Comparison of ENCODE assay signal across 11 mouse cellular contexts in genomic region chr7:80152152-80152551, GRCm38 (mm10). TPM values are rescaled to one million over a fixed set of nuclear protein-coding genes. Genes with fewer than 3 reads are reported as not detected.
A peak's percentile ranks its signal among the peaks of the same experiment; 100 is the strongest.
DNase-seq lines count a peak whose midpoint lies in the region; ATAC-seq and TF ChIP-seq lines count a peak whose summit lies in the region.
"Had no signal": no experiment of that assay in that cellular context is flagged by ENCODE, and none has a peak within 500 bp of the region (broad histone marks: within the 10 kb centered on the region; RNA-seq: fewer than 3 reads in every experiment).

No protein-coding gene starts in this region.

- no peak overlapping the region for H3K27ac ChIP-seq in gastrocnemius, adult 2 months
- H3K27ac ChIP-seq in midbrain, embryonic 10.5 days (replicated peaks), result no peak overlapping the region
- no peak overlapping the region for H3K27ac ChIP-seq in midbrain, embryonic 16.5 days (ENCODE audit: low read length)
- no peak overlapping the region for H3K27ac ChIP-seq in liver, postnatal 0 days (ENCODE audit: low read depth)
- H3K27ac ChIP-seq: liver, embryonic 15.5 days had no signal

- H3K27me3 ChIP-seq in midbrain, embryonic 10.5 days (ENCODE audit: low read depth, poor library complexity, severe bottlenecking), result no peaks in the 10 kb centered on the region
- H3K27me3 ChIP-seq in midbrain, embryonic 16.5 days (ENCODE audit: control insufficient read depth, insufficient read depth, low read depth, low read length), result no peaks in the 10 kb centered on the region
- no peaks in the 10 kb centered on the region for H3K27me3 ChIP-seq in Patski
- no peaks in the 10 kb centered on the region for H3K27me3 ChIP-seq in liver, postnatal 0 days (ENCODE audit: insufficient read depth, low read length)
- H3K27me3 ChIP-seq: liver, embryonic 15.5 days had no signal

- POLR2A ChIA-PET in Patski (lab: Charles Lee), result no interaction called here

- in situ Hi-C loops in Patski (cut with MboI; ENCODE audit: low pct_unique_long_range_greater_than_20kb), result loop anchor here (10.0 kb wide), 1 partner anchor 63 kb away; no protein-coding TSS in a partner anchor

- peaks cover 15% of the 10 kb centered on the region for H3K4me1 ChIP-seq in midbrain, embryonic 10.5 days
- no peaks in the 10 kb centered on the region for H3K4me1 ChIP-seq in midbrain, embryonic 16.5 days (ENCODE audit: control insufficient read depth, insufficient read depth, low read length)
- peaks cover 32% of the 10 kb centered on the region for H3K4me1 ChIP-seq in liver, postnatal 0 days (ENCODE audit: insufficient read depth)

- CTCF ChIA-PET in Patski (lab: Charles Lee), result no interaction called here

- no peaks in the 10 kb centered on the region for H3K9me3 ChIP-seq in midbrain, embryonic 10.5 days (replicated peaks)
- no peaks in the 10 kb centered on the region for H3K9me3 ChIP-seq in midbrain, embryonic 16.5 days (replicated peaks; ENCODE audit: control insufficient read depth, low read length, poor library complexity, severe bottlenecking)
- no peaks in the 10 kb centered on the region for H3K9me3 ChIP-seq in liver, postnatal 0 days (ENCODE audit: low read length)
- H3K9me3 ChIP-seq: liver, embryonic 15.5 days had no signal

- H3K4me2 ChIP-seq in midbrain, embryonic 16.5 days (ENCODE audit: low read length), result no peak overlapping the region
- H3K4me2 ChIP-seq in liver, postnatal 0 days (ENCODE audit: low read depth, low read length), result no peak overlapping the region
- H3K4me2 ChIP-seq: liver, embryonic 15.5 days had no signal

- intact Hi-C loops in gastrocnemius, adult 2 months (cut with DNase I), result no loop called here
- intact Hi-C loops in gastrocnemius, postnatal 36 days (cut with DNase I), result no loop called here

- DNase-seq in gastrocnemius, adult 2 months, result no peak
- DNase-seq in gastrocnemius, postnatal 36 days, result no peak
- peak; percentile 29 for DNase-seq in midbrain, embryonic 10.5 days (ENCODE audit: low spot score)
- DNase-seq in Patski (ENCODE audit: low read depth, low spot score), result no peak
- peak; percentile 71 for DNase-seq in liver, postnatal 0 days
- no peak for DNase-seq in ovary, postnatal 36 days (ENCODE audit: low spot score)
- DNase-seq in adrenal gland, adult 18-20 months (ENCODE audit: low spot score in 2 of 2), result no peak
- DNase-seq: heart, adult 18-20 months; thymus, postnatal 36 days had no signal

- no peak for ATAC-seq in midbrain, embryonic 16.5 days
- ATAC-seq in Patski, result no peak
- no peak for ATAC-seq in liver, postnatal 0 days

- no peaks in the 10 kb centered on the region for H3K36me3 ChIP-seq in midbrain, embryonic 10.5 days
- H3K36me3 ChIP-seq in midbrain, embryonic 16.5 days (ENCODE audit: control insufficient read depth, insufficient read depth, low read length), result no peaks in the 10 kb centered on the region
- H3K36me3 ChIP-seq in liver, postnatal 0 days (replicated peaks; ENCODE audit: insufficient read depth, low read length), result no peaks in the 10 kb centered on the region
- H3K36me3 ChIP-seq: liver, embryonic 15.5 days had no signal

- WGBS in midbrain, embryonic 10.5 days, result 65% methylated on average over 6 of the region's 6 CpGs
- 59% methylated on average over 6 of the region's 6 CpGs for WGBS in midbrain, embryonic 16.5 days
- 67% methylated on average over 6 of the region's 6 CpGs for WGBS in liver, postnatal 0 days (ENCODE audit: insufficient replicate concordance)

- TF ChIP-seq EP300 in liver, postnatal 0 days (IDR thresholded peaks at IDR 0.05; ENCODE audit: low read depth), result no peak

- no peak overlapping the region for H3K4me3 ChIP-seq in gastrocnemius, adult 2 months
- no peak overlapping the region for H3K4me3 ChIP-seq in midbrain, embryonic 10.5 days
- no peak overlapping the region for H3K4me3 ChIP-seq in midbrain, embryonic 16.5 days (ENCODE audit: low read depth, low read length)
- H3K4me3 ChIP-seq in liver, postnatal 0 days (ENCODE audit: low read depth, low read length), result no peak overlapping the region
- H3K4me3 ChIP-seq: liver, embryonic 15.5 days had no signal

- H3K9ac ChIP-seq in midbrain, embryonic 16.5 days (ENCODE audit: low read depth, low read length), result no peak overlapping the region
- H3K9ac ChIP-seq in liver, postnatal 0 days (replicated peaks), result no peak overlapping the region
- H3K9ac ChIP-seq: liver, embryonic 15.5 days had no signal

- peak; percentile 52 for TF ChIP-seq CTCF in gastrocnemius, adult 2 months (IDR thresholded peaks at IDR 0.05)
- TF ChIP-seq CTCF in Patski (IDR thresholded peaks at IDR 0.05), result peak; percentile 54
- TF ChIP-seq CTCF in liver, postnatal 0 days (IDR thresholded peaks at IDR 0.05; ENCODE audit: low read depth), result peak; percentile 82

RNA-seq across cellular contexts. Expression of gene Sema4b, which starts 34.5 kb away (rescaled TPM):
- 1 to 10 TPM; 1.8 to 2.1 TPM for total RNA-seq in gastrocnemius, adult 2 months (2021)
- total RNA-seq in gastrocnemius, postnatal 36 days (2021), result 1 to 10 TPM; 1.6 TPM
- 12.6 and 16.5 TPM in 2 replicates for polyA plus RNA-seq in midbrain, embryonic 10.5 days (2016; fragmentation: Nextera tagmentation; extraction: Ambion mirVana)
- 25.2 and 25.3 TPM in 2 replicates for polyA plus RNA-seq in midbrain, embryonic 16.5 days (2015; fragmentation: Nextera tagmentation; extraction: Ambion mirVana)
- polyA plus RNA-seq in Patski (2021), result 55.3 TPM
- polyA plus RNA-seq in liver, postnatal 0 days (2015; fragmentation: Nextera tagmentation; extraction: Ambion mirVana), result 11.7 and 13.5 TPM in 2 replicates
- 10 to 100 TPM; 62.7 to 75.9 TPM for total RNA-seq in adrenal gland, adult 18-20 months (2021)

RNA-seq across cellular contexts. Expression of gene Idh2, which starts 37.0 kb away (rescaled TPM):
- 100 to 1,000 TPM; 236 to 647 TPM for total RNA-seq in gastrocnemius, adult 2 months (2021)
- 100 to 1,000 TPM; 186 to 375 TPM for total RNA-seq in gastrocnemius, postnatal 36 days (2021)
- polyA plus RNA-seq in midbrain, embryonic 10.5 days (2016; fragmentation: Nextera tagmentation; extraction: Ambion mirVana), result 428 and 429 TPM in 2 replicates
- 210 and 224 TPM in 2 replicates for polyA plus RNA-seq in midbrain, embryonic 16.5 days (2015; fragmentation: Nextera tagmentation; extraction: Ambion mirVana)
- 679 TPM for polyA plus RNA-seq in Patski (2021)
- polyA plus RNA-seq in liver, postnatal 0 days (2015; fragmentation: Nextera tagmentation; extraction: Ambion mirVana), result 183 and 184 TPM in 2 replicates
- total RNA-seq in adrenal gland, adult 18-20 months (2021), result 100 to 1,000 TPM; 116 to 190 TPM

Comparison
In these comparisons a context has a peak if more than half of its experiments do, and no peak if none do; other contexts are left out.
1. DNase-seq: peak in midbrain, embryonic 10.5 days (single experiment) and liver, postnatal 0 days (single experiment); none in gastrocnemius, adult 2 months (single experiment), gastrocnemius, postnatal 36 days (0 of 2), Patski (single experiment), ovary, postnatal 36 days (single experiment) and adrenal gland, adult 18-20 months (0 of 2).
2. Peak in every context shown above with its lines, with median percentiles within 50 percentile points of each other: CTCF ChIP-seq.